Mouse (Mus musculus): ENCODE results near the gene 4930435E12Rik.
"Not testable (repeated sequence)": the region's sequence is repeated elsewhere in the genome, so short reads cannot be mapped to it uniquely, and the experiment has no call there.

Gene 4930435E12Rik

DNA sequence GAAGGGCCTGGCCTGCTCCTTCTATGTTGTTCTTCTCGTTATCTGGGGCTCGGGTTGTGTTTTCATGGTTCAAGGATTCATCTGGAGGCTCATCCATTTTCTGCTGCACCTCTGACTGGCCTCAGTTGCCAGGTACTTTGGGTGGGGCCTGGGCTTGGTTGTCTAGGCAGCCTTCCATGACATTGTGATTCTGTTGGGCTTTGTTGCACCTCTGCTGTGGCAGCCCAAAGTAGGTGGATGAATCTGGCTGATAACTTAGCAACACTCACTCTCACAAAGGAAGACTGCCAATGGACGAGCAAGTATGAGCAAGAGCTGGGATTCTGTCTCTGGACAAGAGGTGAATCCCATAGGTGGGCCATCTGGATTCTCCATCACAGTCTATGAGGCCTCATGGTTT is at the start of gene 4930435E12Rik:
Gene 4930435E12Rik (minus strand): TSS at position 101 of the 400 bp plus-strand sequence.
- DNase-seq (ENCODE audit: low spot score), result no peak

DNA sequence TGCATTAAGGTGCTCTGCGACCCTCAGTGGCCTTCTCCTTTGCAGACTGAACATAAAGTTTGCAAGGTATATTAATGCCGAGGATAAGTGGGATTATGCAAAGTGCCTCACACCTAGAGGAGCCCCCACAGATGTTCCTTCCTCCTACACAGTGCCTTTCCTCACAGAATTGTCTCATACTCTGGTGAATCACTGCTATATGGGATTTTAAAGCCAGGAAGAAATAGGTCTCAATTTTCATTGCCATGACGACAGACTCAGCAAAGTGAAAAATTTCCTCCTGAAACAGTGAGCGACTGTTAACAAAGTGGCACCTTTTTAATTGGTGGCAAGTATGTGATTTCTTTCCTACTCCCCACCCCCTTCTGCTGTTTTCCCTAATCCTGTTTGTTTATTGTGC is 45.9 kb upstream of the 4930435E12Rik start:
- no peak for DNase-seq (ENCODE audit: low spot score)

DNA sequence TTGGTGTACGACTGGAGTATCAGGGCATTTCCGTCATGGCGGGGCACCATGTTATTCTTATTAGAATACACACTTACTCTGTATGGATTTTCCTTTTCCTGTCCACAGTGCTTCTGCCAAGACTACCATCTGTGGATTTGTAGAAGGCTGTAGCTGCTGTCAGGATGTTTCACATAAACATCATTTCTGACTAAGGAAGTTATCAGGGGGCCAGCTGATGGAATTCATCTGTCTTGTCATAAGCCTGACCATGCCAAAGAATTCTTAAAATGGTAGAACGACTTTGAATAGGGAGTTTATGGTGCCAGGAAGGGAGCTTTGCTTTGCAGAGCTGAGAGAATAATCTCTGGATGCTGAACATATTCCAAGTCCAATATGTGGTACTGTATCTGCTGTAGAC is 44.7 kb upstream of the 4930435E12Rik start:
- DNase-seq (ENCODE audit: low spot score), result no peak

DNA sequence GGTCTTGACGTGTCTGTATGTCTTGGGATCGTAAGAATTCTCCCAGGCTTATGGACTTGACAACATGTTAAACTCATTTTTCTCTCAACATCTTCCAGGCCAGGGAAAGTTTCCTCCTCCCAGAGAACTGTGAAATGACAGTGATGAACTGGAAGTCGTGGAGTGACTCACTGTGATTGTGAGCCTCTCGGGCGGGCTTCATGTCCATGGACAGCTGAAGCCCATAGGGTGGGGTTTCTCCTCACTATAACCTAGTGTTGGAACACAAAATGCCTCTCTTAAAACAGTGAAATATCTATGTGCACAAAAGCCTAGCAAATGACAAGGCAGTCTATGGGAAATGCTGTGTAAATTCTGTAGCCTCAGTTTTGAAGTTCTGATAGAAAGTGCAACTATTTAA is 35.8 kb upstream of the 4930435E12Rik start:
- DNase-seq (ENCODE audit: low spot score), result no peak

DNA sequence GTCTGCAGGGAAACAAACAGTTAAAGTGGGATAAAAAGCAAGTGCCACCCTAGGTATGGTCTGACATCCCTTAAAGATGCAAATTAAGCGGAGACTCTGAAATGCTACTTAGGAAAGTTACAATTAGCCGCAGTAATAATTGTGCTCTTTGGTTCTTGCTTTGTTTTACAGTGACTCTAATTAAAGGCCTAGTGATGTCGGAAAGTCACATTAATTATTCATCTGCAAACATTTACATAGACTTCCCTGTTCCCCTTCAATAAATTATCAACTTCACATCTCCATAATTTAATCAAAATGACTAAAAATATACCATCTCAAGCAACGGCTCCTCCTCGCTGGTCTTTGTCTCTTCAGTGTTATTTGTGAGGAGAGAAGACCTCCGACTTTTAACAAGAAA is 32.0 kb upstream of the 4930435E12Rik start:
- DNase-seq (ENCODE audit: low spot score), result no peak

DNA sequence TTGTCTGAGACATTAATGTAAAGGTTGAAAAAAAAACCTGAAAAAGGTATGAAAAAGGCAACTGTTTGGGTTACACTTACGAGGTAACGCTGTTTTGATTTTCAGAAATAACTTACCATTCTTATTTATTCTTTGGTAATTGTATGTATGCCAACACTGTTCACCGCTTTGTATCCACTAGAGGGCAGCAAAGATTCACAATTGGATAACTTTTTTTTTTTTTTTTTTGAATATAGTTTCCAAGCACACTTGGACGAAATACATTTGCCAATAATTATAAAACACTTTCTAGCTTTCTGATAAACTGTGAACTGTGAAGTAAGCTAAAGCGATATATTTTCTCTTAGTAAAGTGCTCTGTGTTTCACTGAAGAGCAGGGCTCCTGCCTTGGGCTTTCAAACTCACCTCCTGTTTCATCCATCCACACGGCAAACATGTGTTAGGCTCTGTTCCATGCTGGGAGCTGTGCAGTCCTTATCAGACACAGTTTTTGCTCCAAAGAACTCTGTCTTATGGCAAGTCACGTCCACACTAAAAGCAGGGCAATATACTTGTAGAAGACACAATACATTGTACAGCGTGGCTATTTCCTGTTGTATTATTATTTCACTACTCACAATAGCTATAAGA is 29.7 kb upstream of the 4930435E12Rik start:
- DNase-seq (ENCODE audit: low spot score), result peak; percentile 15

DNA sequence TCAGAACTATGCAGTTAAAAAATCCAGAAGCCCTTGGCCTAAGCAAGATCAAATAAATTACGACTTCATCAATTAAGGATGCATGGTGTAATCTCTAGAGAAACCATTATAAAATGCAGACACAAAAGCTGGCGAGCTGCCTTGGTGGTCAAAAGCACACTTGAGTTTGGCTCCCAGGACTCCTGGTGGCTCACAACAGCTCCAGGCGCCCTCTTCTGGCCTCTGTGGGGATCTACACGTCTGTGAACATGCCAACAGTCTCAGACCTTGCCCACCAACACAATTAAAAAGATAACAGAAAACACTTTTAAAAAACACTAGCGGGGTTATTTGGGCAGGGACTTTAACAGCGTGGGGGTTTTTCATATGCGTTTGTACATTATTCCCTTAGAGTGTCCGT is 16.0 kb downstream of the 4930435E12Rik start:
- peak; percentile 82 for DNase-seq (ENCODE audit: low spot score)

DNA sequence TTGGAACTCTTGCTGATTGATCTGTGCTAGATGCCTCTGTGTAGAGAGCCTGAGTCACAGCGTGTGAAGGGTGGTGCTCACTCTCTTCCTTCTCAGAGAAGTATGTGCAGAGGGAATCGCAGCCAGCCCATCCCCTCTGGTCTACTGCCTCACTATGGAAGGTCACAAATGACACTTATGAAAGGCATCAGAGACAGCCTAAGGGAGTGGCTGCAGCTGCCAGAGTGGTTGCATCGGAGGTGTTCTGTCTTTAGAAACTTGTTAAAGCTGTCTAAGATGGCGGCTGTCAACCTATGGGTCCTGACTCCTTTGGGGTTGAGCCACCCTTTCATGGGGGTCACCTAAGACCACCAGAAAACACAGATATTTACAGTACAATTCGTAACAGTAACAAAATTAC is 18.4 kb downstream of the 4930435E12Rik start:
- no peak for DNase-seq (ENCODE audit: low spot score)

DNA sequence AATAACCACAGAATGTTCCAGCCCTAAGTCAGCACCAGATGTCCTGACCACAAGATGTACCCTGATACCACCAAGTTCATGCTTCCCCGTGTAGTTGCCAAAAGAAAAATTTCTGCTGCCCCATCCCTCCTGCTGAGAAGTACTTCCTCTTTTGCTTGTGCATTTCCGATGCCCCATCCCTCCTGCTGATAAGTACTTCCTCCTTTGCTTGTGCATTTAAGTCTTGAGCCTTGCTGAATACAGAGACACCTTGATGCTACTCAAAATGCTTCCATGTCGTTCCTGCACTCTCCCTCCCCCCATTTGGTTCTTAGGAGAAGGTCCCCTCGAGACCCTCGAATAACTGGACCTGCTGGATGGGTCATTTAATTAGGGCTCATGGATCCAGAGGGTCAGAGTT is 20.8 kb downstream of the 4930435E12Rik start:
- DNase-seq (ENCODE audit: low spot score), result not testable (repeated sequence)

DNA sequence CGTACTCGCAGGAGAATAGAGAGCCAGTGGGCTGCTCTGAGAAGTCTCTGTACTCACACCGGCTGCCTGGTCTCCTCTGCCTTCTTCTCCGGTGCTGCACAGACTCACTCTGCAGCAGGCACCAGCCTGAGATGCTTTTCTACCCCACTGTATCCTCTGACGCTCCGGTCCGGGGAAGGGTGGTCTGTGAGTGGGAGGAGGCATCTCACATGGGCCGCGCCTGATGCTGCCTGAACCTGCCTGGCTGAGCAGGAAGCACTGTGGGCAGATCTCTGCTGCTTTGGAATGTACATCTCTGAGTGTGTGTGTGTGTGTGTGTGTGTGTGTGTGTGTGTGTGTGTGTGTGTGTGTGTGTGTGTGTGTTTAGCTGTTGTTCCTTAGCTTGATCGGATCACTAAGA is 28.5 kb downstream of the 4930435E12Rik start, which contains the start of gene Upk1b:
Gene Upk1b (minus strand): TSS at position 238 of the 400 bp plus-strand sequence.
- DNase-seq (ENCODE audit: low spot score), result no peak

DNA sequence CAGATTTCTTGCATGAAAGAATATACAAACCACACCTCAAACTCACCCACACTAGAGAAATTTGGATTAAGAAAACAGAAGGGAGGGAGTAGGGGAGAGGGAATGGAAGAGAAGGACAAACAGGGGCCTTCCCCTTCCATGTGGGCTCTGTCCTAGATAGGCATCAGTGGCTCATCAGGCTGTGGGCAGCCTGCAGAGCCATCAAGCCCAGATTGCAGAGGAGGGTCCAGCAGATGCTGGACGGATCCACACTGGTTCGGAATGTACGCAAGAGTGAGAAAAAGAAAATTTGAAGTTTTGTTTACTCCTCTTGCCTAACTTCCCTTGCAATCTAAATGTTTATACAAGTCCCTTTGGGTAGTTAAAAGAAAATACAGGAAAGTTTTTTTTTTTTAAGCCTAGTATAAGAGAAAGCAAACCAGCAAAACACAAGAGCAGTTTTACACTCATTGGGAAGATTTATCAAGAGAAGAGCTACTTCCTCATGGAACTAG is 29.5 kb downstream of the 4930435E12Rik start:
- DNase-seq (ENCODE audit: low spot score), result no peak

DNA sequence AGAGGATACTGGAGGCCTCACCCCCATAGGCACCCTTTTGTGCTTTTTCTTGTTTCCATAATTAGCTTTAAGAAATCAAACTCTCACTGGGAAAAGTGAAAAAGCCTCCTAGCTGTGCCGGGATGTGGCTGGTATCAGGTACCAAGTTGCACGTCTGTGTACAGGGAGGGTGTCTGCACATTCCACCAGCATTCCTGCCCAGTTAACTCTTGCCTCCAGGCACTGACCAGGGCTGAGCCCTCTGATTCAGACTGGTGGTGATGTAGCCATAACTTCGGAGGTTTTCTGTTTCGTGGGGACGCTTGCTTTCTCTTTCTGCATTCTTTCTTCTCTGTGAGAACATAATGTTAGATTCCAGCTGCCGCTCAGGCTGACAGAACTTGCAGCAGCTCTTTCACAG is 35.4 kb downstream of the 4930435E12Rik start:
- DNase-seq (ENCODE audit: low spot score), result no peak

DNA sequence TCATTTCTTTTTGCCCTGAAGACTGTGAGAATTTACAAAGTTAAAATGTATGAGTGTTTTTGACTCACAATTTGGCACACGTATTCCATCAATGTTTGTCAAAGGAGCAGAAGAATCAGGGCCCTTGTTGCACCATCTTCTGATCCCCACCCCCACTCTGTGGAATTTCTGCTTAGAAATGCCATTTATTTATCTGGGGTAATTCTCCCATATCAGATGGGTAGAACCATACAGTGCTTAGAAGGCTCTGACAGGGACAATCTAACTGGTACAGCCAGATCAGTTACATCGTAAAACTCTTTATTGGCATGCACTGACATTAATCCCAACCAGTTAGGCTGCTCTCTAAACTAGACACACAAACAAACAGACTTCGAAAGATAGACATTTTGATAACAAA is 38.6 kb downstream of the 4930435E12Rik start:
- DNase-seq (ENCODE audit: low spot score), result no peak

DNA sequence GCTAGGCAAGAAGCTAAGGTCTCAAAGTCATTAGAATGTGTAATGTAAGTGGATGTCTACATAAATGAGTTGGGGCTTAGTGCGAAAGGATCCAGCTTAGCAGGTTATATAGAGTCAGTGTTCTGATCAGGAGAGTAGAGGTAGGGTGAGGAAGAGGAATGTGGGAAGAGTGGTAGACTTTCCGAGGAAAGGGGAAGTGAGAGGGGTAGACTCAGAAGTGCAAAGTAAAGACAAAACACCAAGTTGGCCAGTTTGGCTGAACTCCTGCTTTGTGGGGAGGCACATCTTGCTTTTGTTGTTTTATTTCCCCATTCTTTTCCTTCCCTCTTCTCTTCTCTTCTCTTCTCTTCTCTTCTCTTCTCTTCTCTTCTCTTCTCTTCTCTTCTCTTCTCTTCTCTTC is 39.5 kb downstream of the 4930435E12Rik start:
- DNase-seq (ENCODE audit: low spot score), result no peak

DNA sequence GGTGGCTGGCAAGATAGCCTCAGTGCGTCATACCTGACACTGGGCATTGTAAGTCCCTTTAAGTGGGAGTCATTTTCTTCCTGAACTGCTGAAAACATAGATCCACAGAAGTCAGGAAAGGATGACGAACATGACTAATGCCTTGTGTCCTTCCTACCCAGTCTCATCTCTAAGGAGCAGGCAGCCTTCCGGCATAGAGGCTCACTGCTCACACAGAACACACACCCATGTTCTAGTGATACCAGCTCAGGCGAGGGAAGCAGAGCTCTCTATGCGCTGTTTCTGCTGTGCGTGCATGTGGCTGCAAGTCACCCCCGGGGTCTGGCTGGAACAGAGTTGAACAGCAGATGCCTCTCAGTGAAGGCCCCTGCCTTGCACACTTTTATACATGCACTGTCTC is 43.2 kb downstream of the 4930435E12Rik start:
- no peak for DNase-seq (ENCODE audit: low spot score)

DNA sequence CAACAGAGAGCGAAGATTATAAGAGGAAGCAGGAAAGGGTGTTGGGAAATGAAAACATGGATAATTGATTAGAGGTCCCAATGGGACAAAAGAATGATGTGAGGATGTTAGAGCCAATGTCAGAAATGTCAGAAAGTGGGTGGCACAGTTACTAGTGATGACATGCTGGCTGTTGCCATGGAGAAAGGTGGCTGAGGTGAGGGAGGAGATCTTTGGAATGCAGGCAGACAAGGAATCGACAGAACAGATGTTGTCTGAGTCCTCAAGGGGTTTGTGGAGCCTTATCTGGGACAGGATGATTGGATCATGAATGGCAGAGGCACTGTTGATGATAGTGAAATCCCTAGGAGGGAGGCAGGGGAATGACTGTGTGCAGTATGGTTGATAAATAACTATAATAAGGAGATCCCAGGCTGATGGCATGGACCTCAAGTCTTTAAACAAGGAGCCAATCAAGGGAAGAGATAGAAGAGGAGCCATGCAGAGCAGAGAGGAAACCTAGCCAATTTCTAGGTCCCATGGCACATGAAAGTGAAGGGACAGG is 46.0 kb downstream of the 4930435E12Rik start:
- no peak for DNase-seq (ENCODE audit: low spot score)

DNA sequence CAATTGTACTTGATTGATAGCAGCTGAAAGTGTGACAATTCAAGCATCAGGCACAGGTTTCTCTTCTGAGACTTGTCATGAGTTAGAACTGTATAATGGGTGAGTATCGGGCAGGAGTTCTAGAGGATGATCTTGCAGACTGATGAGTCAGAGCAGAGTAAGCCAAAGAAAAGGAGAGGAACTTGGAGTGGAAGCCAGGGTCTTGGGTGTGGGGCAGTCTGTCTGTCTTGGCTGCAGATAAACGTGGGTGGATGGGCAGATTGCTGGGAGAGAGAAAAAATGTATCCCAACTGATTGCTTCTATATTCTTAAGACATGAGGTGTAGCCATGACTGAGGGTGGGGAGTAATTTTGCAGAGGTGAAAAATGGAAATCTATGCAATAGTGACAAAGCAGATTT is 46.6 kb downstream of the 4930435E12Rik start:
- no peak for DNase-seq (ENCODE audit: low spot score)

DNA sequence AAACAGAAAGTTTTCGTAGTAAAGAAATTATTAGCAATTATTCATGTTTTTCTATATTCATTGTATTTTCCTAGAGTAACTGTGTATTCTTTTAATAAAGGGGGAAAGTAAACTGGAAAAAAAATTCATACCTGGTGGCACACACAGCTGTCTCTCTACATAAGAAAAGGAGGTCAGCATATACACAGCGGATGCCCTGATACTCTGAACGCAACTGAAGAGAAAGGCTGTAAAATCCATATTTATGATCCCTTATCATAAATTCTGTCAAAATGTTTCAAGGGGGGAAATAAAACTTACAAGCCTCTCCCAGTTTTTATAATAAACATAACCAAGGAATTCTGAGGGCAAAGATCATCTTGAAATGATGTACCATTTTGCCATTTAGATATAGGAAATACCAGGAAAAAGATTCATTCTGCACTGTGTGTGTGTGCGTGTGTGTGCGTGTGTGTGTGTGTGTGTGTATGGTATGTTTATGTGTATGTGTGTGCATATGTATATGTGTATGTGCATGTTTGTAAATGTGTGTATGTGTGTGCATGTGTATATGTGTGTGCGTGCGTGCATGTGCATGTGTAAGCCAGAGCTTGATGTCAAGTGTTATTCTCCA is 47.5 kb downstream of the 4930435E12Rik start:
- DNase-seq (ENCODE audit: low spot score), result no peak

DNA sequence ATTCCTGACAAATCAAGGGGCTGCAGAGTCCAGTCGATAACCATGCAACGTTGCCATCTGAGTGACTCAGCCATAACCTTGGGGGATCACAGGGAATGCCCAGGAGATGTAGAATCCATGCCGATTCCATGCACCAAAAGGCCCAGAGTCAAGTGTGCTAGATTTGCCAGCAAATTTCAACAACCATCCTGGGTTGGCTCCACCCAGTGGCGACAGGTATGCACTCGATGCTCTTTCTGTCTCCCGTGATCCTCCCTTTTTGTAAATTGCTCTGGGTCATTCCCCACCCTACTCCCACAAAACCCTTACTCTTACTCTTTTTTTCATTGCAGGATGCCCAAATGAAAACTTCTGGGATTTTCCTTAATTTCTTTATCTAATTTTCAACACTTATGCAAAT is 52.2 kb downstream of the 4930435E12Rik start:
- no peak for DNase-seq (ENCODE audit: low spot score)

DNA sequence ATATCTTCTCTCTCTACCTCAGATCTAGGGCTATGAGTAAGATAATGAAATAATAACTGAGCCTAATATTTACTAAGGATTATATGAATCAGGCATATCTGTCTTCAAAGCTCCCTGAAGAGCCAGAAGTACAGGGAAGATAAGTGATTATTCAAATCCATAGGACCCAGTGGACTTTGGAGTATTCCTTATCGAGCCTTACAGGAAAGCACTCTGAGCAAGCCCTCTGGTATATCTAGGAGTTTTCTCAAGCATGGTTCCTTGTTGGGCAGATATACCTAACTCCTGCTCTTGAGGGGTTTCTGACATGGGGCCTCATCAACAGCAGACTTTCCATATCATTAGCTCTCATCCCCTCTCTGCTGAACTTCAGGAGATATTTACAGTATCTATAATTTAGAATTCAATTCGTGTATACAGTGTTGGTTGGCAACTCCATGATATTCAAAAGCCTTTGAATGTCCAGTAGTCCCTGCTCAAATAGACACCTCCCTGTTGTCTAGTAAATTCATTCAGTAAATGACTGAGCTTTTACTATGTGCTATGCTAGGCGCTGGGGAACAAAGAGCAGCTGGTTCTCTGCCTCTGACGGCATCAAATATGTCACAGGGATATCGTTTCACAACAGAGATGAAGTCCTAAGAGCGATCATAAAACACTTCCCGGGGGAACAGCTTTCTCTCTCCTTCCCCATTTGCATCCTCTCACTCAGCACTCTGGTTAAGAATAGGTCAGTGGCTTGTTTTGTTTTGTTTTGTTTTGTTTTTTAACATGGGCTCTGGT is 53.4 kb downstream of the 4930435E12Rik start:
- DNase-seq (ENCODE audit: low spot score), result peak; percentile 61

DNA sequence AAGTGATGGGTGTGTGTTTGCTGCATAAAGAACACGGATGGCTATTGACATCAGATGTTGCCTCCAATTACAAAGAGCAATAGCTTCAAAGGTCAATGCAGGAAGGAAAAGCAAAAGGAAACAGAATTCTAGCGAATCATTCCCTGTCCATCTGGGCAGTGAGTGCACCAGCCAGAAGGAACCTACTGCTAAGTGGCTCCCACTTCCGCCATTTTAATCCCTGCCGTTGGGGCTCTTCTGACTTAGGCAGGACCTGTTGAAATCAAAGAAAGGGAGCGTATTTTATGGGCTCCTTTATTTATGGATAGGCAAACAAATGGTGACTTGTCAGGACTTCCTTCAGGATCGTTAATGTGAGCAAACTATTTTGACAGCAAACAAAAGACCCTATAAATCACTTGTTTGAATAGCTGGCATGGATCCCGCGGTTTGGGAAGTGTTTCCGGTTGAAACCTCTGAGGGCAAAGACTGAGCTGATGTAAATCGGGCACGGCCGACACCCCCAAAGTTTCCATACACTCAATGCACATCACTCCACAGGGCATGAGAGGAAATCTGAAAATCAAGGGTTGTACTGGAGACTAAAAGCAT is 55.5 kb downstream of the 4930435E12Rik start:
- no peak for DNase-seq (ENCODE audit: low spot score)

DNA sequence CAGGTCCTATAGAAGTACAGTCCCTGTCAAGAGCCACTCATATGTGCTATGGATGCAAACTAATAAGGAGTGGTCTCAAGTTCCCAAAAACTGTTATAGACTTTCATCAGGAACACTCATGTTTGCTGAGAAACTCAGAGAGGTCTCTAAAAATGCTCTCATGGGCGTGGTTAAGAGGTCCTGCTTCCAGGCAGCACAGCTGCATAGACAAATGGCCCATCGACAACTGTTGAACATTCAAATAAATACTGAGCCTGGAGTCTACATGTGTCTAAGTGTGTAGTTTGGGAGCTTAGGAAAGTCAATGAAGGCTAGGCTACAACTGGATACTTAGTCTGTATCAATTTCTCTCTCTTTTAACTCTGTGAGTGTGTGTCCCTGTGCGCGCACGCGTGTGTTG is 57.4 kb downstream of the 4930435E12Rik start:
- DNase-seq (ENCODE audit: low spot score), result no peak

All from lung, postnatal 25 days (tissue).